Mouse (Mus musculus): ENCODE measurements around the gene Shmt2.

The Shmt2 gene

GRCm38 (mm10) chr10:127511634-127512306 lies 10.5 kb downstream of the Shmt2 start:
- peak; percentile 85 for DNase-seq

- peak; percentile 17 for DNase-seq
These were observed 11.2 kb downstream of the Shmt2 start for GRCm38 (mm10) chr10:127510895-127511617.

GRCm38 (mm10) chr10:127509837-127510701 lies 12.2 kb downstream of the Shmt2 start:
- DNase-seq, result peak; percentile 8

GRCm38 (mm10) chr10:127509051-127509836 lies 13.0 kb downstream of the Shmt2 start:
- peak; percentile 96 for DNase-seq

- peak; percentile 95 for DNase-seq
These were observed 14.0 kb downstream of the Shmt2 start for GRCm38 (mm10) chr10:127508239-127508638.

GRCm38 (mm10) chr10:127500894-127501893 lies 21.1 kb downstream of the Shmt2 start, which contains the start of gene Stac3:
Stac3 (plus strand) TSS chr10:127501686.
- DNase-seq, result no peak

- DNase-seq, result no peak
These were observed 22.2 kb downstream of the Shmt2 start for GRCm38 (mm10) chr10:127500042-127500441.

GRCm38 (mm10) chr10:127499516-127499915 lies 22.7 kb downstream of the Shmt2 start:
- no peak for DNase-seq

- no peak for DNase-seq
These were observed 26.1 kb downstream of the Shmt2 start for GRCm38 (mm10) chr10:127496156-127496555.

- DNase-seq, result no peak
These were observed 30.1 kb downstream of the Shmt2 start for GRCm38 (mm10) chr10:127492118-127492517.

- DNase-seq, result no peak
These were observed 31.1 kb downstream of the Shmt2 start for GRCm38 (mm10) chr10:127491128-127491512.

- DNase-seq, result no peak
These were observed 31.8 kb downstream of the Shmt2 start for GRCm38 (mm10) chr10:127490160-127491127.

GRCm38 (mm10) chr10:127488856-127489255 lies 33.4 kb downstream of the Shmt2 start:
- no peak for DNase-seq

GRCm38 (mm10) chr10:127485235-127485634 lies 37.0 kb downstream of the Shmt2 start:
- DNase-seq, result no peak

- no peak for DNase-seq
These were observed 41.1 kb downstream of the Shmt2 start for GRCm38 (mm10) chr10:127480833-127481813.

GRCm38 (mm10) chr10:127479131-127479530 lies 43.1 kb downstream of the Shmt2 start:
- peak; percentile 24 for DNase-seq

GRCm38 (mm10) chr10:127477301-127477700 lies 44.9 kb downstream of the Shmt2 start:
- DNase-seq, result no peak

- no peak for DNase-seq
These were observed 45.7 kb downstream of the Shmt2 start for GRCm38 (mm10) chr10:127476541-127476940.

GRCm38 (mm10) chr10:127475175-127475574 lies 47.1 kb downstream of the Shmt2 start:
- no peak for DNase-seq

Measured in thymus, postnatal 4 days (tissue).